ENCODE assay signal across 25 mouse cellular contexts in genomic region chr12:13566421-13566820, GRCm38 (mm10).
A peak's percentile ranks its signal among the peaks of the same experiment; 100 is the strongest.
DNase-seq lines count a peak whose midpoint lies in the region; ATAC-seq lines count a peak whose summit lies in the region.
"Had no signal": no experiment of that assay in that cellular context is flagged by ENCODE, and none has a peak within 500 bp of the region (broad histone marks: within the 10 kb centered on the region; RNA-seq: fewer than 3 reads in every experiment).

No protein-coding gene starts in this region.

- no peaks in the 10 kb centered on the region for H3K36me3 ChIP-seq in intestine, embryonic 14.5 days (ENCODE audit: control insufficient read depth, insufficient read depth, low read length)
- H3K36me3 ChIP-seq in intestine, embryonic 16.5 days (ENCODE audit: control insufficient read depth, insufficient read depth, low read length), result no peaks in the 10 kb centered on the region
- H3K36me3 ChIP-seq in midbrain, embryonic 11.5 days (ENCODE audit: control insufficient read depth, insufficient read depth, low read length), result no peaks in the 10 kb centered on the region
- H3K36me3 ChIP-seq in midbrain, embryonic 13.5 days, result peaks cover 7% of the 10 kb centered on the region; the same call in 1 of the 2 replicates
- H3K36me3 ChIP-seq: embryonic facial prominence, embryonic 10.5 days had no signal

- no peak overlapping the region for H3K27ac ChIP-seq in intestine, embryonic 14.5 days (ENCODE audit: low read depth)
- no peak overlapping the region for H3K27ac ChIP-seq in intestine, embryonic 16.5 days (ENCODE audit: low read length)
- no peak overlapping the region for H3K27ac ChIP-seq in midbrain, embryonic 11.5 days (ENCODE audit: low read depth, low read length)
- no peak overlapping the region for H3K27ac ChIP-seq in midbrain, embryonic 13.5 days
- H3K27ac ChIP-seq: embryonic facial prominence, embryonic 10.5 days; embryonic facial prominence, embryonic 12.5 days; forebrain, embryonic 13.5 days had no signal

- H3K4me3 ChIP-seq in intestine, embryonic 14.5 days (ENCODE audit: low read depth, low read length), result no peak overlapping the region
- no peak overlapping the region for H3K4me3 ChIP-seq in intestine, embryonic 16.5 days (ENCODE audit: low read length)
- H3K4me3 ChIP-seq in midbrain, embryonic 11.5 days (ENCODE audit: low read depth, low read length), result no peak overlapping the region
- H3K4me3 ChIP-seq in midbrain, embryonic 13.5 days (replicated peaks), result no peak overlapping the region
- H3K4me3 ChIP-seq: embryonic facial prominence, embryonic 10.5 days; embryonic facial prominence, embryonic 12.5 days; forebrain, embryonic 13.5 days had no signal

- intact Hi-C loops in heart, postnatal 25 days (cut with DNase I), result no loop called here

- H3K27me3 ChIP-seq in intestine, embryonic 14.5 days (replicated peaks; ENCODE audit: control insufficient read depth, insufficient read depth, low read length), result no peaks in the 10 kb centered on the region
- H3K27me3 ChIP-seq in intestine, embryonic 16.5 days (replicated peaks; ENCODE audit: control insufficient read depth, insufficient read depth, low read length), result no peaks in the 10 kb centered on the region
- no peaks in the 10 kb centered on the region for H3K27me3 ChIP-seq in midbrain, embryonic 11.5 days (ENCODE audit: control insufficient read depth, insufficient read depth, low read length)
- H3K27me3 ChIP-seq in midbrain, embryonic 13.5 days, result no peaks in the 10 kb centered on the region
- H3K27me3 ChIP-seq: CH12.LX; embryonic facial prominence, embryonic 12.5 days; forebrain, embryonic 13.5 days; Patski had no signal

- no peaks in the 10 kb centered on the region for H3K9me3 ChIP-seq in intestine, embryonic 14.5 days (ENCODE audit: control insufficient read depth, low read length)
- no peaks in the 10 kb centered on the region for H3K9me3 ChIP-seq in intestine, embryonic 16.5 days (ENCODE audit: control insufficient read depth, low read length)
- no peaks in the 10 kb centered on the region for H3K9me3 ChIP-seq in midbrain, embryonic 11.5 days (ENCODE audit: control insufficient read depth, low read length)
- no peaks in the 10 kb centered on the region for H3K9me3 ChIP-seq in midbrain, embryonic 13.5 days
- H3K9me3 ChIP-seq: embryonic facial prominence, embryonic 10.5 days; embryonic facial prominence, embryonic 12.5 days; forebrain, embryonic 13.5 days; G1E had no signal

- WGBS in intestine, embryonic 14.5 days, result 81% methylated on average over 7 of the region's 7 CpGs
- WGBS in intestine, embryonic 16.5 days, result 83% methylated on average over 7 of the region's 7 CpGs
- 93% methylated on average over 7 of the region's 7 CpGs for WGBS in midbrain, embryonic 11.5 days
- WGBS in midbrain, embryonic 13.5 days, result 93% methylated on average over 7 of the region's 7 CpGs

- H3K4me2 ChIP-seq in intestine, embryonic 14.5 days (ENCODE audit: low read length), result no peak overlapping the region
- H3K4me2 ChIP-seq in intestine, embryonic 16.5 days (ENCODE audit: low read depth, low read length), result no peak overlapping the region
- no peak overlapping the region for H3K4me2 ChIP-seq in midbrain, embryonic 11.5 days
- no peak overlapping the region for H3K4me2 ChIP-seq in midbrain, embryonic 13.5 days (replicated peaks)
- H3K4me2 ChIP-seq: embryonic facial prominence, embryonic 12.5 days; forebrain, embryonic 13.5 days had no signal

- H3K4me1 ChIP-seq in intestine, embryonic 14.5 days (replicated peaks; ENCODE audit: control insufficient read depth, insufficient read depth, low read length), result no peaks in the 10 kb centered on the region
- no peaks in the 10 kb centered on the region for H3K4me1 ChIP-seq in intestine, embryonic 16.5 days (ENCODE audit: control insufficient read depth, insufficient read depth, low read length)
- H3K4me1 ChIP-seq in midbrain, embryonic 11.5 days (ENCODE audit: control insufficient read depth, insufficient read depth, low read length), result no peaks in the 10 kb centered on the region
- H3K4me1 ChIP-seq in midbrain, embryonic 13.5 days (replicated peaks), result no peaks in the 10 kb centered on the region
- H3K4me1 ChIP-seq: embryonic facial prominence, embryonic 10.5 days; embryonic facial prominence, embryonic 12.5 days; forebrain, embryonic 13.5 days had no signal

- no peak overlapping the region for H3K9ac ChIP-seq in intestine, embryonic 14.5 days (ENCODE audit: low read length)
- H3K9ac ChIP-seq in intestine, embryonic 16.5 days (ENCODE audit: low read depth, low read length), result no peak overlapping the region
- H3K9ac ChIP-seq in midbrain, embryonic 11.5 days (ENCODE audit: low read length), result no peak overlapping the region
- no peak overlapping the region for H3K9ac ChIP-seq in midbrain, embryonic 13.5 days (replicated peaks)
- H3K9ac ChIP-seq: embryonic facial prominence, embryonic 12.5 days; forebrain, embryonic 13.5 days had no signal

- no peak for ATAC-seq in intestine, embryonic 14.5 days (replicated peaks; ENCODE audit: low FRiP score, low TSS enrichment, low read depth)
- ATAC-seq in intestine, embryonic 16.5 days, result no peak
- ATAC-seq in midbrain, embryonic 11.5 days (ENCODE audit: low FRiP score), result no peak
- no peak for ATAC-seq in midbrain, embryonic 13.5 days
- ATAC-seq: activated CD4-positive, CD25-positive, alpha-beta regulatory T cell, adult 4 months; CD4-positive, CD25-positive, alpha-beta regulatory T cell, adult 4 months; forebrain, embryonic 13.5 days; Patski had no signal

- DNase-seq in gastrocnemius, adult 18-20 months (ENCODE audit: low spot score), result peak; percentile 5
- no peak for DNase-seq in gastrocnemius, postnatal 4 days (ENCODE audit: low spot score in 2 of 2)
- DNase-seq in heart, adult 11 months, result peak; percentile 73
- no peak for DNase-seq in heart, postnatal 25 days (ENCODE audit: low spot score)
- DNase-seq in intestine, embryonic 14.5 days (ENCODE audit: low spot score), result peak; percentile 16
- peak; percentile 59 for DNase-seq in midbrain, embryonic 11.5 days (ENCODE audit: low spot score, missing footprints)
- DNase-seq: adrenal gland, adult 8-10 months; adrenal gland, postnatal 14 days; adrenal gland, postnatal 36 days; B cell, adult 2 months; cerebellum, adult 11-12 months; cerebellum, adult 2 months; cerebellum, adult 9-10 months; cerebellum, postnatal 10 days; cerebellum, postnatal 25 days had no signal

Comparison
In these comparisons a context has a peak if more than half of its experiments do, and no peak if none do; other contexts are left out.
1. DNase-seq: peak in gastrocnemius, adult 18-20 months (single experiment), heart, adult 11 months (single experiment), intestine, embryonic 14.5 days (single experiment) and midbrain, embryonic 11.5 days (single experiment); none in gastrocnemius, postnatal 4 days (0 of 2) and heart, postnatal 25 days (single experiment).